Mouse (Mus musculus): ENCODE results near the gene Gab3. TPM values are rescaled to one million over a fixed set of nuclear protein-coding genes. Genes with fewer than 3 reads are reported as not detected.

Gab3 gene
- polyA plus RNA-seq, 1 experiment from 2014 or later, result 2.1 TPM

- Histone ChIP-seq H3K9me3 (ENCODE audit: low read length) (no peaks in the 10 kb centered on the region), H3K4me1 (ENCODE audit: insufficient read depth, low read length) (no peaks in the 10 kb centered on the region), H3K27ac (ENCODE audit: low read length) (peak overlapping the region; percentile 74), H3K27me3 (ENCODE audit: insufficient read depth, low read length) (no peaks in the 10 kb centered on the region), H3K36me3 (ENCODE audit: insufficient read depth, low read length) (peaks cover 11% of the 10 kb centered on the region; the same call in 1 of the 2 replicates), H3K4me2 (replicated peaks; ENCODE audit: low read depth, low read length) (peak overlapping the region; percentile 51), H3K9ac (replicated peaks; ENCODE audit: low read length) (peak overlapping the region; percentile 75), H3K4me3 (ENCODE audit: low read length) (peak overlapping the region; percentile 63)
- 20% methylated on average over 23 of the region's 23 CpGs for WGBS
- ATAC-seq (ENCODE audit: low FRiP score, low TSS enrichment), result peak; percentile 4
Measured at GRCm38 (mm10) chrX:75096163-75096770, 11.0 kb upstream of the Gab3 start.

- Histone ChIP-seq H3K4me1 (ENCODE audit: insufficient read depth, low read length) (no peaks in the 10 kb centered on the region), H3K9ac (replicated peaks; ENCODE audit: low read length) (peak within 1 kb of the TSS; percentile 75), H3K4me2 (replicated peaks; ENCODE audit: low read depth, low read length) (peak within 1 kb of the TSS; percentile 51), H3K36me3 (ENCODE audit: insufficient read depth, low read length) (peaks cover 8% of the 10 kb centered on the region; the same call in 1 of the 2 replicates), H3K4me3 (ENCODE audit: low read length) (peak within 1 kb of the TSS; percentile 63), H3K9me3 (ENCODE audit: low read length) (no peaks in the 10 kb centered on the region), H3K27ac (ENCODE audit: low read length) (peak within 1 kb of the TSS; percentile 77), H3K27me3 (ENCODE audit: insufficient read depth, low read length) (no peaks in the 10 kb centered on the region)
- WGBS, result 15% methylated on average over 29 of the region's 29 CpGs
- peak; percentile 100 for ATAC-seq (ENCODE audit: low FRiP score, low TSS enrichment)
Measured at GRCm38 (mm10) chrX:75095369-75096162, 10.3 kb upstream of the Gab3 start, which contains the start of gene Dkc1. Gene Dkc1, plus strand, starts transcription at chrX:75095854.

- ATAC-seq (ENCODE audit: low FRiP score, low TSS enrichment), result no peak
- H3K4me2 ChIP-seq (replicated peaks; ENCODE audit: low read depth, low read length), result no peak overlapping the region
- no peak overlapping the region for H3K27ac ChIP-seq (ENCODE audit: low read length)
- 30% methylated on average over 1 of the region's 1 CpGs for WGBS
- H3K27me3 ChIP-seq (ENCODE audit: insufficient read depth, low read length), result no peaks in the 10 kb centered on the region
- no peaks in the 10 kb centered on the region for H3K36me3 ChIP-seq (ENCODE audit: insufficient read depth, low read length)
- H3K4me1 ChIP-seq (ENCODE audit: insufficient read depth, low read length), result no peaks in the 10 kb centered on the region
- H3K4me3 ChIP-seq (ENCODE audit: low read length), result no peak overlapping the region
- no peak overlapping the region for H3K9ac ChIP-seq (replicated peaks; ENCODE audit: low read length)
- no peaks in the 10 kb centered on the region for H3K9me3 ChIP-seq (ENCODE audit: low read length)
Measured at GRCm38 (mm10) chrX:75085654-75086053, 396 bp upstream of the Gab3 start.

GRCm38 (mm10) chrX:75083982-75084773 is 1.1 kb downstream of the Gab3 start:
- ATAC-seq (ENCODE audit: low FRiP score, low TSS enrichment), result peak; percentile 91
- Histone ChIP-seq H3K27ac (ENCODE audit: low read length) (no peak overlapping the region), H3K9ac (replicated peaks; ENCODE audit: low read length) (peak overlapping the region; percentile 60), H3K9me3 (ENCODE audit: low read length) (no peaks in the 10 kb centered on the region), H3K4me3 (ENCODE audit: low read length) (peak overlapping the region; percentile 56), H3K4me2 (replicated peaks; ENCODE audit: low read depth, low read length) (peak overlapping the region; percentile 63), H3K36me3 (ENCODE audit: insufficient read depth, low read length) (no peaks in the 10 kb centered on the region), H3K27me3 (ENCODE audit: insufficient read depth, low read length) (no peaks in the 10 kb centered on the region), H3K4me1 (ENCODE audit: insufficient read depth, low read length) (no peaks in the 10 kb centered on the region)
- whole genome bisulfite sequencing, result 27% methylated on average over 23 of the region's 26 CpGs

- H3K36me3 ChIP-seq (ENCODE audit: insufficient read depth, low read length), result no peaks in the 10 kb centered on the region
- H3K27ac ChIP-seq (ENCODE audit: low read length), result no peak overlapping the region
- ATAC-seq (ENCODE audit: low FRiP score, low TSS enrichment), result no peak
- no peak overlapping the region for H3K9ac ChIP-seq (replicated peaks; ENCODE audit: low read length)
- H3K4me2 ChIP-seq (replicated peaks; ENCODE audit: low read depth, low read length), result no peak overlapping the region
- no peaks in the 10 kb centered on the region for H3K27me3 ChIP-seq (ENCODE audit: insufficient read depth, low read length)
- H3K4me1 ChIP-seq (ENCODE audit: insufficient read depth, low read length), result no peaks in the 10 kb centered on the region
- 55% methylated on average over 2 of the region's 2 CpGs for WGBS
- H3K9me3 ChIP-seq (ENCODE audit: low read length), result no peaks in the 10 kb centered on the region
- no peak overlapping the region for H3K4me3 ChIP-seq (ENCODE audit: low read length)
Measured at GRCm38 (mm10) chrX:75082351-75082750, 2.9 kb downstream of the Gab3 start.

GRCm38 (mm10) chrX:75056120-75056775 is 29.0 kb downstream of the Gab3 start:
- Histone ChIP-seq H3K36me3 (ENCODE audit: insufficient read depth, low read length) (no peaks in the 10 kb centered on the region), H3K9ac (replicated peaks; ENCODE audit: low read length) (no peak overlapping the region), H3K27me3 (ENCODE audit: insufficient read depth, low read length) (no peaks in the 10 kb centered on the region), H3K4me1 (ENCODE audit: insufficient read depth, low read length) (no peaks in the 10 kb centered on the region), H3K27ac (ENCODE audit: low read length) (no peak overlapping the region), H3K9me3 (ENCODE audit: low read length) (no peaks in the 10 kb centered on the region), H3K4me3 (ENCODE audit: low read length) (no peak overlapping the region), H3K4me2 (replicated peaks; ENCODE audit: low read depth, low read length) (no peak overlapping the region)
- 84% methylated on average over 2 of the region's 2 CpGs for WGBS
- ATAC-seq (ENCODE audit: low FRiP score, low TSS enrichment), result no peak

GRCm38 (mm10) chrX:75046921-75047635 is 38.2 kb downstream of the Gab3 start:
- H3K9ac ChIP-seq (replicated peaks; ENCODE audit: low read length), result no peak overlapping the region
- no peaks in the 10 kb centered on the region for H3K36me3 ChIP-seq (ENCODE audit: insufficient read depth, low read length)
- H3K4me2 ChIP-seq (replicated peaks; ENCODE audit: low read depth, low read length), result no peak overlapping the region
- no peaks in the 10 kb centered on the region for H3K9me3 ChIP-seq (ENCODE audit: low read length)
- no peaks in the 10 kb centered on the region for H3K27me3 ChIP-seq (ENCODE audit: insufficient read depth, low read length)
- ATAC-seq (ENCODE audit: low FRiP score, low TSS enrichment), result no peak
- H3K4me3 ChIP-seq (ENCODE audit: low read length), result no peak overlapping the region
- no peaks in the 10 kb centered on the region for H3K4me1 ChIP-seq (ENCODE audit: insufficient read depth, low read length)
- WGBS, result 47% methylated on average over 3 of the region's 3 CpGs
- 0 out of 2 replicates have a peak overlapping the region, but pooled peaks have one; percentile 24 for H3K27ac ChIP-seq (ENCODE audit: low read length)

- WGBS, result 79% methylated on average over 1 of the region's 1 CpGs
- Histone ChIP-seq H3K4me1 (ENCODE audit: insufficient read depth, low read length) (no peaks in the 10 kb centered on the region), H3K9ac (replicated peaks; ENCODE audit: low read length) (no peak overlapping the region), H3K9me3 (ENCODE audit: low read length) (no peaks in the 10 kb centered on the region), H3K4me2 (replicated peaks; ENCODE audit: low read depth, low read length) (no peak overlapping the region), H3K27me3 (ENCODE audit: insufficient read depth, low read length) (no peaks in the 10 kb centered on the region), H3K4me3 (ENCODE audit: low read length) (no peak overlapping the region), H3K36me3 (ENCODE audit: insufficient read depth, low read length) (no peaks in the 10 kb centered on the region), H3K27ac (ENCODE audit: low read length) (no peak overlapping the region)
- no peak for ATAC-seq (ENCODE audit: low FRiP score, low TSS enrichment)
Measured at GRCm38 (mm10) chrX:75045931-75046330, 39.3 kb downstream of the Gab3 start.

- 58% methylated on average over 4 of the region's 4 CpGs for WGBS
- no peak overlapping the region for H3K9ac ChIP-seq (replicated peaks; ENCODE audit: low read length)
- H3K27me3 ChIP-seq (ENCODE audit: insufficient read depth, low read length), result no peaks in the 10 kb centered on the region
- H3K4me1 ChIP-seq (ENCODE audit: insufficient read depth, low read length), result no peaks in the 10 kb centered on the region
- no peaks in the 10 kb centered on the region for H3K9me3 ChIP-seq (ENCODE audit: low read length)
- no peaks in the 10 kb centered on the region for H3K36me3 ChIP-seq (ENCODE audit: insufficient read depth, low read length)
- no peak overlapping the region for H3K27ac ChIP-seq (ENCODE audit: low read length)
- ATAC-seq (ENCODE audit: low FRiP score, low TSS enrichment), result no peak
- H3K4me3 ChIP-seq (ENCODE audit: low read length), result no peak overlapping the region
- no peak overlapping the region for H3K4me2 ChIP-seq (replicated peaks; ENCODE audit: low read depth, low read length)
Measured at GRCm38 (mm10) chrX:75044595-75044994, 40.7 kb downstream of the Gab3 start.

Measured in kidney, embryonic 16.5 days (tissue).